Mouse (Mus musculus) liver, adult 2 months (tissue): ENCODE results near the gene Ppp1r9a.

Source experiments
- CTCF ChIP-seq: fragments of 200-500 bp; IDR thresholded peaks from 2 replicates; pipeline ENCODE4 v1.5.1; 2011; ENCODE audit warnings: low read depth, low read length, control low read depth
- POLR2A ChIP-seq: fragments of 200-500 bp; IDR thresholded peaks from 2 replicates; pipeline ENCODE4 v1.6.1; 2011; ENCODE audit warnings: low read length, control low read depth; ENCODE audit not compliant: insufficient read depth; ENCODE audit errors: extremely low read depth

DNA sequence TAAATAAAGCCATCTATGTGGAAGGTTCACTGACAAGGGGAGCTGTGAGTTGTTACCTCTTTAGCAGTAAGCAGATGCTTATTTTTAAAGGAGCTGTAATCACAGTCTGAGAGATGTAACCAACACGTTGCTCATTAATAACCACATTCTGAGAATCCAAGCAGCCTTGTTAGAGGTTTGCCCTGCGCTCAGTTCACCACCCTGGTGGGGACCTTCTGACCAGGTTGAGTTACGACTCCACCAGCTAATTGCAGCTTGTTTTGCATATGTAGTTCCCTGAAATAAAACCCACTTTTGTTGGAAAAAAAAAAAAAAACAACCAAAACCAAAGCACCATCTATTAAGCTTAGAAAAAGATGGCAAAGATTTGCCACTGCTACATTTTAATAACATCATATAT lies 205.8 kb downstream of the Ppp1r9a start:
- TF ChIP-seq CTCF (no peak), POLR2A (no peak)
